Mouse (Mus musculus) erythroblast, adult 5-6 weeks (primary cell): ENCODE measurements around the gene Nup107. TPM values are rescaled to one million over a fixed set of nuclear protein-coding genes. Genes with fewer than 3 reads are reported as not detected.
A peak's percentile ranks its signal among the peaks of the same experiment; 100 is the strongest.

ENCODE experiments used
- ATAC-seq: replicated peaks from 2 replicates; pipeline ENCODE4 v1.8.0; 2016; ENCODE audit warnings: moderate number of reproducible peaks, mild to moderate bottlenecking, moderate TSS enrichment, inconsistent platforms; ENCODE audit not compliant: poor library complexity, low FRiP score, severe bottlenecking
- total RNA-seq, 2 experiments: library from RNA; stranded (forward) in 1 of 2; stranded (reverse) in 1 of 2; fragments of 150-400 nt in 1 of 2; fragments of 200-764, 138-1000 nt in 1 of 2; gene quantifications; 2 replicates each; pipeline versions ENCODE4 v1.2.3 to v1.2.4; 2015 to 2017; ENCODE audit warnings: low replicate concordance in 2 of 2

Gene Nup107
- total RNA-seq, 2 experiments from 2014 or later, result 14.6 to 24.7 TPM

DNA sequence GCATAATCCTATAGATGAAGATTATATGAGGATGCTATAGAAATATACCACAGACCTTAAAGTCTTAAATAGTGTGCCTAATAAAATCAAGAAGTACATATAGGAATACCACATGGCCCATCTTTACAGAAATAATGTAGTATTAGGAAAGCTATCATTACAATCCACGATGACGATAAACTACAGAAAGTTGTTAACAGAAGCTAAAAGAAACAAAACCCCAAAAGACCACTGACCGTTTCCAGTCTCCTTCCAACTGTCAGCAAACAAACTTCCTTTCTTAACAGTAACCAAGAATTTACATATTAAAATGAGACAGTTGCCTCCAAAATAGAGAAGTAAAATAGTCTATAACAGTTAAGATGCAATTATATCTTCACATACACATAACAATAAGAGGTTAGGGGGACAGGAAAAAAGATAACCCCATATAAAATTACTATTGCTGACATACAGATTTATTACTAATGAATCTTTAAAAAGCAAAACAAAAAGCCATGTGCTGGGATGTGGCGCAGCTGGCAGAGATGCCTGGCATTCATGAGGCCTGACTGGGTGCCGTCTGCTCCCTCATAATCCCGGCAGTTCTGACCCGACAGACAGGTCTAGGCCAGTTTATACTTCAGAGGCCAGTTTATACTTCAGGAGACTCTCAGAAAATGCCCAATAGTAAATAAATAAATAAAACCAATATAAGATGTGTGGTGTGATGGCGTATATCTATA is 12.8 kb downstream of the Nup107 start:
- no peak for ATAC-seq

DNA sequence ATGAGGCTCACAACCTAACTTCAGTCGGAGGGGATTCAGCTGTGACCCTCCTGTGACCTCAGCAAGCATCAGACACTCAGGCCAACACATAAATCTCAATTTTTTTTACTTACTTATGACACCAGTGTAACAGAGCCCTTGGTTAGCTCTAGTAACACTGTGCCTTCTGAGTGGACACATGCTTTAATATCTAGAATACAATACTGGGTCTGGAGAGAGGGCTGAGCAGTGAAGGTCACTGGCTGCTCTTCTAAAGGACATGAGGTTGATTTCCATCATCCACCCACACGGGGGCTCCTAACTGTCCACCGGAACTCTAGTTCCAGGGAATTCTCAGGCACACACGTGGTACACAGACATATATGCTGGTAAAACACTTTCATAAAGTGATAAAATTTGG is 13.6 kb downstream of the Nup107 start:
- no peak for ATAC-seq

DNA sequence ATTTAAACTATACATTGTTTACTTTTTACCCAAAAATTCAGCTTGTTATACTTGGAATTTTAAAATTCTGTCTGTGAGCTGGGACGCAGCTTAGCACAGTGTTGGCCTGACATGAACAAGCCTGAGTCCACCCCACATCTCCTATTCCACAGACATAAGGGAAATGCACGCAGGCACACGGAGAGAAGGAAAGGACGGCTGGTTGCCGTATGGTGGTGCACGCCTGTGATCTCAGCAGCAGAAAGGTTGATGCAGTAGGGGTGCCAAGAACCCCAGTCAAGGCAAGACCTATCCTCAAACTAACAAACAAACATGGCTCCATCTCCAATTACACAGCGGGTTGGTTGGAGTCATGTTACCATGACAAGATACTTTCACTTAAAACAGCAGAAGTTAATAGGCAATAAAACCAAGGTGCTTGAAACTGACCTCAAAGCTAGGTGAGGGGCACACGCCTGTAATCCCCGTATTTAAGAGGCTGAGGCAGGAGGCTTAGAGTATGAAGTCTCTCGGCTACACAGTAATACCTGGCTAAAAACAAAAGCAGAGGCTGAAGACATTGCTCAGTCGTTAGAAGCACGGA is 14.1 kb downstream of the Nup107 start:
- ATAC-seq, result no peak

DNA sequence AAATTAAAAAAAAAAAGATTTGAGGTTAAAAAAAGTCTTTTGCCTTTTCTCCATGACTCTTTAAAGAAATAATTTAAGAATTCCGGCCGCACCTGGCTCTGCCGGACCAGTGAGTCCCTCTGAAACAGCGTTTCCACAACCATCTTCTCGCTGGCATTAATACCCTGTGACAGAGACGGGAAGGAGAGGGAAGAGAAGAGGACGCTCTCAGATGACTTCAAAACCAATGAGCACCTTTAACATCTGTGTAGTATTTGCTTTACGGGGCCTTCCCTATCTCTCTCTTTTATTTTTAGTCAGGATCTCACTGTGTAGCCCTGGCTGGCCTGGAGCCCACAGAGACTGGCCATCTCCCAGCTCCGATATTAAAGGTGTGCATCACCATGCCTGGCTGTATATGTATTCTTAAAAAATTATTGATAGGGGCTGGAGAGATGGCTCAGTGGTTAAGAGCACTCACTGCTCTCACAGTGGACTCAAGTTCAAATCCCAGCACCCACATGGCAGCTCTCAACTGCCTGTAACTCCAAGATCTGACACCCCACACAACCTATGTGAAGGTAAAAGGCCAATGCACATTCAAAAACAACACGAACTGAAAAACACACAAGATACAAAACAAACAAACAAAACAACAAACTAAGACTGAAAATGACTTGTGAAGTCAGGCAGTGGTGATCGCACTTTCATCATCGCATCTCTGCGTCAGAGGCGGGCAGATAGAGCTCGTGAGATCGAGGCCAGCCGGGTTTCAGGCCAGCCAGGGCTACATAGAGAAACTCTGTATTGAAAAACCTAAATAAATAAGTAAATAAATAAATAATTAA is 14.8 kb downstream of the Nup107 start:
- no peak for ATAC-seq

DNA sequence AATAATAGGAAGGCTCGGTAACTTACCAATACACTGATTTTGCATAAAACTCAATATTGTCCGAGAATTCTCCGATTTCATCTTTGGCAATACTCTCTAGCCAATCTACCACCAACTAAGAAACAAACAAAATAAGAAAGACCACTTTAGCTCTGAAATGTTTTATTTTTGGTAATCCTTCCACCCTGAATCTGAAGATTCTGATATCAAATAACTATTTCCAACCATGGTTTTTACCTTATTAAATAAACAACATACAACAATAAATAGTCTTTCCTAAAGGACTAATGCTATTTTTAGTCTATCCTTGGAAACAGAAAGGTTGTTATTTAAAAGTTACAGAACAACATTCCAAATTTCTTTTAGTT is 15.4 kb downstream of the Nup107 start:
- ATAC-seq, result no peak

- peak; percentile 23; the same call in 1 of the 2 replicates for ATAC-seq
These were observed 16.0 kb downstream of the Nup107 start for GRCm38 (mm10) chr10:117776281-117777102.

GRCm38 (mm10) chr10:117775401-117776144 is 16.9 kb downstream of the Nup107 start:
- ATAC-seq, result no peak

DNA sequence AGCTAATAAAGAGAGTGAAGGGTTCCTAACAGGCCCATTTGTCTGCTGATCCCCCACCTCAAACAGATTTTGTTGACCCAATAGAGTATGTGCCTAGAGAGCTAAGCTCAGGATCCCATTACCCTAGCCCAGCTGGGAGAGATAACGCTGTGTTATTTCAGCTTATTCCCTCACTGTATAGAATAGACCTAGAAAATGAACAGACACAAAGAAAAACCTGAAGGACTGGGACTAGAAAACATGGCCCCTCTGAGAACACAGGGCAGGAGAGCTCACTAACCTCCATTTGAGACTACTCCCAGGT is 17.7 kb downstream of the Nup107 start:
- ATAC-seq, result no peak

GRCm38 (mm10) chr10:117774011-117774816 is 18.3 kb downstream of the Nup107 start:
- no peak for ATAC-seq

GRCm38 (mm10) chr10:117773106-117773720 is 19.3 kb downstream of the Nup107 start:
- ATAC-seq, result no peak

GRCm38 (mm10) chr10:117772364-117773105 is 20.0 kb downstream of the Nup107 start:
- ATAC-seq, result no peak

DNA sequence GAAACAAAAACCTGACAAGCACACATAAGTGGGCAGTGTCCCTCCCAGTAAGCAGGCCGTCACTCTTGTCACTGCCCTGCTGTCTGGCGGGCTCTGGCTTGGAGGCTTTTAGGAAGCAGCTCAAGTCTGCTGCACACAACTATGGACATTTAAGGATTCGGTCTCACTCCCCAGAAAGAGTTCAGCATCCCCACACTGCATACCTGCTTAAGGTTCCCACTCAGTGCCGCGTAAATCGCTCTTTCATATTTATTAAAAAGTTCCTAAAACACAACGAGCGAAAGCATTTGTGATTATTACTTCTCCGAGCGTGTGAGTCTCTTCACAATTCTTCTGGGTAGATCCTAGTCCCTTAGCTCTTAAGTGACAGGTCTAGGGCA is 21.4 kb downstream of the Nup107 start:
- ATAC-seq, result no peak

GRCm38 (mm10) chr10:117770286-117771130 is 22.0 kb downstream of the Nup107 start:
- 0 out of 2 replicates have a peak, but pooled peaks have one; percentile 13 for ATAC-seq

DNA sequence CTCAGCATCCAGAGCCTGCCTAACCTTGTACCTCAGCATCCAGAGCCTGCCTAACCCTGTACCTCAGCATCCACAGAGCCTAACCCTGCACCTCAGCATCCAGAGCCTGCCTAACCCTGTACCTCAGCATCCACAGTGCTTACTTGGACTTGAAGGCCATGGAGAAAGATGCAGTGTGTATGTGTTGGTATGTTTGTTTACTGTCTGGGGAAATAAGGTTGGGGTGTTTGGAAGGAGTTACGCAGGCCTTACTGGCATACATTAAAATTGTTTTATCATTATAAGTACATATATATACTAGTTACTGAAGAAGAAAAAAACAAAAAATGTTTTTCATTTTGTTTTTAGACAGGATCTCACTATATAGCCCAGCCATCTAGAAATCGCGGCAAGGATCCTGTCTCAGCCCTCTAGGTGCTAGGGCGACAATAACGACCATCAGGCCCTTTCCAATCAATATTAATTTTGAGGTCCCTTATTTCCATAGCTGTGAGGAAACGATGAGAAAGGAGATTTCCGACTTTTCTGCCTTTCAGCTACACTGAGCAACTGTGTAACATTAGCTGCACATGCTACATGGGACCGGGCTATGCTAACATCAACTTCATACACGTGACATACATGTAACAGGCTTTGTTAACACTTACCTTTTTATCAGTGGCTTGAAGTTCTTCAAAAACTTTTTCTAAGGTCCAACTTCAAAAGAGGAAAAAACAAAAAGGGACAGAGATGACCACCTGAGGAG is 22.8 kb downstream of the Nup107 start:
- no peak for ATAC-seq

GRCm38 (mm10) chr10:117768141-117768440 is 24.4 kb downstream of the Nup107 start:
- no peak for ATAC-seq
